Mouse (Mus musculus) splenic B cell, adult 2 months (primary cell): ENCODE results near the gene Aktip.

ENCODE experiments used
- DNase-seq: peaks from one replicate; pipeline ENCODE4 v3.0.0-alpha.2; 2011; ENCODE audit warnings: low read depth, low spot score
- H3K27me3 ChIP-seq: 2 replicates; pipeline ENCODE4 v1.6.1; 2012; ENCODE audit warnings: mild to moderate bottlenecking, low read length, moderate library complexity, mixed read lengths; ENCODE audit not compliant: control insufficient read depth, poor library complexity, insufficient read depth, severe bottlenecking
- H3K36me3 ChIP-seq: 2 replicates; pipeline ENCODE4 v1.6.1; 2012; ENCODE audit warnings: mild to moderate bottlenecking, low read length, moderate library complexity, mixed read lengths; ENCODE audit not compliant: control insufficient read depth, poor library complexity, insufficient read depth, severe bottlenecking

Aktip gene

GRCm38 (mm10) chr8:91199876-91200275 is at the start of gene Aktip:
Gene Aktip (minus strand): TSS chr8:91199976.
- no peaks in the 10 kb centered on the region for H3K27me3 ChIP-seq
- no peak for DNase-seq
- H3K36me3 ChIP-seq, result no peaks in the 10 kb centered on the region

- no peak for DNase-seq
- no peaks in the 10 kb centered on the region for H3K36me3 ChIP-seq
Observed at GRCm38 (mm10) chr8:91245821-91246454, 46.2 kb upstream of the Aktip start.

GRCm38 (mm10) chr8:91242721-91243120 is 42.9 kb upstream of the Aktip start:
- no peak for DNase-seq
- no peaks in the 10 kb centered on the region for H3K27me3 ChIP-seq
- H3K36me3 ChIP-seq, result no peaks in the 10 kb centered on the region

More at GRCm38 (mm10) chr8:91245821-91246454, 46.2 kb upstream of the Aktip start:
- no peaks in the 10 kb centered on the region for H3K27me3 ChIP-seq

DNA sequence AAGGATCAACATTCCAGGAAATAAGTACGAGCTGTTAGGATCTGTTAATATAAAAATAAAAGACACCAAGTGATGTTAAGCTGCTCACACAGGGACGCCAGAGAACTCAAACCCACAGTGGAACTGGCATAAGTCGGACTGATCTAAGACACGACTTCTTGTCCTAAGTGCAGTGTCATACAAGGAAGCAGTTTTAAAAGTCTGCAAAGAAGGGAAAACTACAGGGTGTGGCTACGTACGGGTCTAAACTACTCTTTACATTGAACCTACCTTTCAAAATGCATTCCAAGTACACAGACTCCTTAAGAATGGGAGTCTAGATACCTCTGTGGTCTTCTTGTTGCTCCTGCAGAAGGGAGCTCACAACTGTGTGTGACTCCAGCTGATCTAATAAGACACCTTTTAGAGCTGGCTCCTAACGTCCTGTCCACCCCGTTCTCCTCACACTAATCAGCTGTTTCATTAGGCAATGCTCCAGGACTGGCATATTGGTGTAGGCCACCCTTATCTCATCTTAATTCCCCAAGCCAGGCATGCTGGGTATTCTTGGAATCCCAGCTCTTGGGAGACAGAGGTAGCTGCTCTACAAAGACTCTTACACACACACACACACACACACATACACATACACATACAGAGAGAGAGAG is 42.2 kb upstream of the Aktip start:
- Histone ChIP-seq H3K27me3 (no peaks in the 10 kb centered on the region), H3K36me3 (no peaks in the 10 kb centered on the region)
- no peak for DNase-seq

GRCm38 (mm10) chr8:91241371-91241770 is 41.6 kb upstream of the Aktip start:
- DNase-seq, result no peak
- Histone ChIP-seq H3K27me3 (no peaks in the 10 kb centered on the region), H3K36me3 (no peaks in the 10 kb centered on the region)

- H3K27me3 ChIP-seq, result no peaks in the 10 kb centered on the region
- no peak for DNase-seq
- H3K36me3 ChIP-seq, result no peaks in the 10 kb centered on the region
Observed at GRCm38 (mm10) chr8:91237191-91237590, 37.4 kb upstream of the Aktip start.

DNA sequence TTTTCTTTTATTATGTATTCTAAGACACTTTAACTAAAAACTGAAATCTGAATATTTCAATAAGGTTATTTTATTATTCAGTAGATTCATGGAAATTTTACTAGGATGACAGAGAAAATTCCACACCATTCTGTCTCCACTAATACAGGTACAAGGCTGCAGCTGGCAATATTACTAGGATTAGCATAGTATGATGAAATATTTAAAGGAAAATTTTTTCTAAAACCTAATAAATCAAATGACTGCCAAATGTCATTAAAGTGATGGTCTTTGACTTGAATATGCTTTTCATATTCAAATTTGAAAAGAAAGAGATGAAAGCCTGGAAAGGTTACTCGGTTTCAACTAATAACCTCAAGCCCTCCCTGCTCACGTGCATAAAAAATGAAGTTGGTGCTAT is 34.3 kb upstream of the Aktip start:
- no peak for DNase-seq
- Histone ChIP-seq H3K36me3 (no peaks in the 10 kb centered on the region), H3K27me3 (no peaks in the 10 kb centered on the region)

DNA sequence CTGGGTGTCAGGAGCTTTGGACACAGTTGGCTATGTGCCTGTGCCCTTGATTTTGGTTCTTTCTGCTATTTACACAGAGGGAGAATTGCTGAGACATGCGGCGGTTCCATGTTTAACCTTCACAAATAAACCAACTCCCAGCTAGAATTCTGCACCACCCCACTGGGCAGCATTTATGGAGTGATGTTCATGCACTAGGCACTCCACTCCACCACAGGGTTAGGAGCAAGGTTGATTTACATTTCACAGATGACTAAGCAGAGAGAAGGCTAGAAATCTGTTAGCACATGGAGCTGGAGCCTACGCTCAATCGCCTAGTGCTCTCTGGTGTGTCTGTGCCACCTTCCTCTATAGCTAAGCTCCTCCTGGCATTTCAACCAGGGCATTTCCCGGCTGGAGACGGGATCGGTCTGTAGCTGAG is 27.7 kb upstream of the Aktip start:
- Histone ChIP-seq H3K27me3 (no peaks in the 10 kb centered on the region), H3K36me3 (no peaks in the 10 kb centered on the region)
- no peak for DNase-seq

DNA sequence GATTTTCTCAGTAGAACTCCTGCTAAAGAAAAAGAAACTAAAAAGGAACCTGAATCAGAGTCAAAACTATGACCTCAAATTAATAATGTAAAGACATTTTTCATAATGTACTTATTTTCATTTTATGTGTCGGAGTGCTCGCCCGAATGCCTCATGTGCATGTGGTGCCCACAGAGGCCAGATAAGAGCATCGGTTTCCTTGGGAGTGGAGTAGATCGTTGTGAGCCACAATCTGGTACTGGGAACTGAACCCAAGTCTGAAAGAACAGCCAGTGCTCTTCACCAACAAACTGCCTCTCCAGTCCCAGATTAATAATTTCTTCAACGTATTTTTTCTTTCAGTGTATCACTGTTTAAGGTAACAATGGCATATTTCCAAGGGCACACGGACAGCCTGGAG is 24.5 kb upstream of the Aktip start:
- Histone ChIP-seq H3K27me3 (no peaks in the 10 kb centered on the region), H3K36me3 (no peaks in the 10 kb centered on the region)
- no peak for DNase-seq

GRCm38 (mm10) chr8:91221841-91222240 is 22.1 kb upstream of the Aktip start:
- H3K27me3 ChIP-seq, result no peaks in the 10 kb centered on the region
- no peaks in the 10 kb centered on the region for H3K36me3 ChIP-seq
- no peak for DNase-seq

GRCm38 (mm10) chr8:91218271-91218670 is 18.5 kb upstream of the Aktip start:
- H3K36me3 ChIP-seq, result no peaks in the 10 kb centered on the region
- no peaks in the 10 kb centered on the region for H3K27me3 ChIP-seq
- no peak for DNase-seq

DNA sequence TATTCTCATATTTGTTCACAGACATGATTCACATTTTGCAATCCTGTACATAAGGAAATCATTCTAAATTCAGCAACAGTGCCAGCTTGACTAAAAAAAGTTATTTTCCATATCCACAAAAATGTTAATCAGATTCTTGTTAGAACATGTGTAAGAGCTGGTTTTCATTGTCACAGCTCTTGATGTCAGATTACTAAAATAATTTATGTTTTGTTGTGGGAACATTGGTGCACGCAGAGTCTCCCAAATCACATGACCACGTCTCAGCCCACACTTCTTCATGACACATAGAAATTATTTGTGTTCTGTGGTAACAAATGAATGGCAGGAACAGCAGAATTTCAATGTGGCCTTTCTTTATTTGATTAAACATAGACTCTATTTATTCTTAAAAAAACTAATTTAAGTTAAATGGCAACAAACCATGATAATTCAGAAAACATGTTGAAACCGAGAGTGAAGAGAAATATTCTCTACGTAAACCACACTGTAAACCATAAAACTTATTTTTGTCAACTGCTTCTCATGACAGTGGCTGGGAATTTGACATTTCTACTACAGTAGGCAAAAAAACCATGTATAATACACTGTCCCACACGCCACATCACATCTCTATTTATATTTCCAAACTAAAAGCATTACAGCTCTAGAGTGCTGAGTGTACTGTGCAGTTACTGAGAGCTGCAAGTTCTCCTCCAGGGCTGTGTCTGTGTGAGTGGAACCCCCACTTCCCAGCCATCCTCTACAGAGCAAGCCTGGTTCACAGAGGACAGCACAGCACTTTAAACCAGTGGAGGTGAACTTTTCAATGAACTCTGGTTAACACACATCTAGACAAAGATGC is 17.5 kb upstream of the Aktip start:
- no peaks in the 10 kb centered on the region for H3K27me3 ChIP-seq
- DNase-seq, result no peak
- H3K36me3 ChIP-seq, result no peaks in the 10 kb centered on the region

GRCm38 (mm10) chr8:91214287-91214686 is 14.5 kb upstream of the Aktip start:
- DNase-seq, result no peak
- no peaks in the 10 kb centered on the region for H3K36me3 ChIP-seq
- H3K27me3 ChIP-seq, result no peaks in the 10 kb centered on the region

DNA sequence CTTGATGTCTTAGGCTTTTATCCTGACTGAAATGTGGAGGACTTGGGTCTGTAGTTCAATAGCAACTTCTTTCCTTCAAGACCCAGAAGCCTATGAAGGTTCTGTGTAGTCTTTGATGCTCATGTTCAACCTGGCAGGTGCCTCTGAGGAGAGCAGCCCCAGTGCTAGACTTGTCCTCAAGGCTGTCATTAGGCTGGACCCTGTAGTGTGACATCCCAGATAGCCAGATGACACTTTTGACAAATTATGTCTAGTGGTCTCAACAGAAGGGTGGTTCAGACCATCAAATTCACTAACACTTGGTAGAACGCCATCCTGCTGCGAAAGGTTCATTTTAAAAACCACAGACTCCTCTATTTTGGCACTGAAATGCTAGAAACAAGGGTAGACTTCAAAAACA is 13.2 kb upstream of the Aktip start:
- Histone ChIP-seq H3K27me3 (no peaks in the 10 kb centered on the region), H3K36me3 (no peaks in the 10 kb centered on the region)
- DNase-seq, result no peak

DNA sequence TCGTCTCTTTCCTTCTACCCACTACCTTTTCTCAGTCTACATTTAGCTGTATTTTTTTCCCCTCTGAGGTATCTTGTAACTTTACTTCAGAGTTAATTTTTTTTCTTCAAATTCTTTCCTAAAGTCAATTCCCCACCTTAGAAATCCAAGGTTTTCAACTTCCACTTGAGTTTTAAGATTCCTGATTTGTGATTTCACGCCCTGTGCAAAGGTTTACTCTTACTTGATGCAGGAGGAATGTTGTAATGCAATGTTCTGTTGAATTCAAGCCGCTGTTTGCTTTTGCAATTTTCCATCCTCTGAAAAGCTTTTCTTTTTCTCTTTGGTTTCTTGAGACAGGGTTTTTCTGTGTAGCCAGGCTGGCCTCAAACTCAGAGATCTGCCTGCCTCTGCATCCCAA is 9.9 kb upstream of the Aktip start:
- DNase-seq, result no peak
- H3K27me3 ChIP-seq, result no peaks in the 10 kb centered on the region
- H3K36me3 ChIP-seq, result no peaks in the 10 kb centered on the region
